Mouse (Mus musculus) heart, postnatal 14 days (tissue): ENCODE measurements around the gene Pi4kb. TPM values are rescaled to one million over a fixed set of nuclear protein-coding genes. Genes with fewer than 3 reads are reported as not detected.
A peak's percentile ranks its signal among the peaks of the same experiment; 100 is the strongest.

Source experiments
- DNase-seq, 2 experiments: peaks; one replicate each; pipeline ENCODE4 v3.0.0; 2021 to 2022
- intact Hi-C: fragments of 180-260 bp; cut with DNase I; formaldehyde crosslinking; loops from one replicate; pipeline ENCODE4 v1.15.1; 2025
- total RNA-seq, 2 experiments: library from RNA; stranded (reverse); gene quantifications; 2 replicates each; pipeline ENCODE4 v1.2.3; 2021

Pi4kb gene
- total RNA-seq, 2 experiments from 2014 or later, result 33.5 to 35.3 TPM

DNA sequence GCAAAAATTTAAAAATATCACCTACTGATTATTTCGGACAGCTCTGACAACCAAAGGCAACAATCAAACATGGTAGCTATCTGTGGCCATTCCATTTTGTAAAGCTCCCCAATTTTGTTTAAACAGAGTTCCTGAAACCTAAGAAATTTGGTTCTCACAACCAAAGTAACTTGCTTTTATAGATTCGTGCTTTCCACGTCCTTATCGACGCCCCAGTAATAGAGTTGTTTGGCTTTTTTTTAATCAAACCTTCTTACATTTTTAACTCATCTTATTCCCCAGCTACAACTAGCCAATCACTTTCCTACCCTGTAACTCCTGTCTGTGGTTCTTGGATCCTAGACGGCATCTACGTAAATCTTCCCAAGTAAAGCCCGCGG, 21.2 kb upstream of the Pi4kb start:
- intact Hi-C loops, result no loop called here
- no peak for DNase-seq

DNA sequence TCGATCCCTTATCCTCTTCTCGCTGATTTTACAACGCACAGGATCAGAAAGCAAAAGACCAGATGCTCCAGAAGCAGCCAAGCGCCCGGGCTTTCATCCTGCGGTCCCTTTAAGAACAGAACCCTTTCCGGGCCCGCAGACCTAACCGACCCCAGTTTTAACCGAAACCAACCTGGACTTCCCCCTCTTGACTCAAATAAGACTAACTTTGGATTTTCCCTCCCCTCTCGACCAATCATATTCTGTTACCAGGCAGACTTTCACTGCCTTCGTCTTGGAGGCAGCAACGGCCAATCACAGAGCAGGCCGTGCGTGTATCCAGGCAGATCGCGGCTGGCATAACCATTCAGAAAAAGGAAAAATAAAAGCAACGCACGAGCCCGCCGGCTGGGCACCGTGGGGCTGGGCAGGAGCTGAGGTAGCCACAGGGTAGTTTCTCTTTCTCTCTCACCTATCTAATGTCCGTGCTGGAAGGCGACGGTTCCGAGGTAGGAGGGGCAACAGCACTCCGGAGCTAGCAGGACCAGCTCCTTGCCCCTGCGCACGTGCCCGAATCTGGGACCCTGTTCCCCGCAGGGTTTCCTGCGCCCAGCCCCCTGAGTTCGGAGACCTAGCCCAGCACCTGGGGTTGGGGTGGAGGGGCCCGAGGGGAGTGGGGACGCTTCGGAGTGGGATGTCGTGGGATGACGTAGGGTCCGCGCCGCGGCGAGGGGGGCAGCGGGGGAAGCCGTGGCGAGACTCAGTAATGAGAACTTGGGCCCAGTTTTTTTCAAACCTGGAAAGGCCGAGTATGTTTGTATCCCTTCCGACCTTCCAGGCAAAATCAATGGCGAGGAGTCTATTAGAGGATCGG, 20.5 kb upstream of the Pi4kb start, which contains the start of gene Rfx5:
Gene Rfx5, plus strand, starts transcription at position 312 of the 853 bp plus-strand sequence.
- intact Hi-C loops, result loop anchor here (2.0 kb wide), 1 partner anchor 21 kb away; the partner anchor contains the start of gene Pi4kb
- DNase-seq, result peak; percentile 83 to 91

DNA sequence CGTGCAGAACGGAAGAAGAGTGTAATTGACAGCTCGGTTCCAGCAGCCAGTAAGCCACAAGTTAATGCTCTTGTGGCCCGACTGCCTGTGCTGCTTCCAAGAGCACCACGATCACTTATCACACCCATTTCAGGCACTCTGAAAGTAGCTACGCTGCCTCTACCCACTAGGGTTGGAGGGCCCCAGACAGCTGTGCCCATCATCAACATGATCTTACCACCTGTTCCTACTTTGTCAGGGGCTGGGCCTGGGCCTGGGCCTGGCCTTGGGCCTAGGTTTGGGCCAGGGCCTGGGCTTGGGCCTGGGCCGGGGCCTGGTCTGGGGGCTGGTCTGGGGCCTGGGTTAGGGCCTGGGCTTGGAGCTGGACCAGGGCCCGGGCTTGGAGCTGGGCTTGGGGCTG, 16.2 kb upstream of the Pi4kb start:
- DNase-seq, result no peak
- intact Hi-C loops, result no loop called here

DNA sequence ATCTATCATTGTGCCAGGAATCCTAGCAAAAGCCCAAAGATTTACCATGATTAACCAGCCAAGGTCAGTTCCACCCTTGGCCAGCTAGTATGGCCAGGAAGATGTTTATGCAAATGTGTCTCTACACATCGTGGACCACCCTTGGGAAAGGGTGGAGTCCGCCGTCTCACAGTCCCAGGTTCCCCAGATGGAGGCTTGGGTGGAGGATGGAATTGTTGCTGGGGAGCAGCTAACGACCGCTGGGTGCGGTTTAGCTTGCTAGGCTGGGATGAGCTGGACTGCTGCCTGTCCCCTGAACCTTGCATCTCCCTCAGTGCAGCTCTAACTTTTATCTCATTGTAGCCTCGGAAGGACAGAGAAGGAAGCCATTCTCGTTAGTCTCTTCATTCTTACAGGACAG, 14.7 kb upstream of the Pi4kb start:
- peak in 1 of 2 experiments; percentile 25 for DNase-seq
- intact Hi-C loops, result no loop called here

DNA sequence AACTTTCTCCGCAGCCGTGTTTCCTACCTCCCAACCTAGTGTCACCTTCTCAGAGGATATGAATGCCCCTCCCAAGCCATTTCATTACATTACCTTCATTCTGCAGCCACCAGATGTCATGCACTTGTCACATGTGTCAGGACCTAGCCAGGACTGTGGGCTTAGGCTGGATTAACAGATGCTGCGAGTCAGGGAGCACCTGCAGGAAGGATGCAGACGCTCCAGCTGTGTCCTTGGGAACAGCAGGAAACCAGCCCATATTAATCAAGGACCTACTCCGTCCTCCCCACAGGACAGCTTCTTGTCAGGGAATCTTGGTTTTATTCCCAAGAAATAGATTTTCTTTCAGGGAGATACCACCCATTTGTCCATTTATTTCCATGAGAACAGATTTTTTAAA, 14.2 kb upstream of the Pi4kb start:
- intact Hi-C loops, result no loop called here

DNA sequence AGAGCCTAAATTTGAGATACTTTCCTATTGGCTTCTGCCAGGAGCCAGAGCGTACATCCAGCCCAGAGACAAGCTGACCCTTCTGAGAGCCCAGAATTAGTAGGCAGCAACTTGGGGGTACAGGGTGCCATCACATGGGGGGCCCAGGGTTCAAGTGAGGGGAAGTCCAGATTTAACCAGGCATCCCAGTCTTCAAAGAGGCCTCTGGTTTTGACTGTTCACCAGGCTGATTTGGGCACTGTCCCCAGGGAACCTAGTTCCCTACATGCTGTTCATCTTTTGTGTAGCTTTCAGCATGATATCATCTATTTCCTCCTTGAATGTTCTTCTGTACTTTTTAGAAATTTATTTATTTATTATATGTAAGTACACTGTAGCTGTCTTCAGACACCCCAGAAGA, 9.5 kb upstream of the Pi4kb start:
- intact Hi-C loops, result no loop called here
- no peak for DNase-seq

More for the DNA sequence above, 14.2 kb upstream of the Pi4kb start:
- DNase-seq, result peak in 1 of 2 experiments; percentile 21

DNA sequence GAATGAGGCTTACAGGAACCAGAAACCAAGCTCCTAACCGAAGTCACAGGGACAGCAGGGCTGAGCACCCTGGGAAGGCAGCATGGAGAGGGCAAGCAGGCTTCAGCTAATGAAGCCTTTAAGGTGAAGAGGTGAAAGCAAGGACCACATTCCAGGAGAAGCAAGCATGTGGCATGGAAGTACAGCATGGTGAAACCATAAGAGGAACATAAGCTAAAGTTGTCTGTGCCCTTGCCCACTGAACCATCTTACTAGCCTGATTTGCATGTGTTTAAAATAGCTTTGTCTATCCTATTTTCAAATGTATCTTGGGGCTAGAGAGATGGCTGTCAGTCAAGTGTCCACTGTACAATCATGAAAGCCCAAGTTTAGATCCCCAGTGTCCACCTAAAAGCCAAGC, 8.7 kb upstream of the Pi4kb start:
- intact Hi-C loops, result no loop called here

DNA sequence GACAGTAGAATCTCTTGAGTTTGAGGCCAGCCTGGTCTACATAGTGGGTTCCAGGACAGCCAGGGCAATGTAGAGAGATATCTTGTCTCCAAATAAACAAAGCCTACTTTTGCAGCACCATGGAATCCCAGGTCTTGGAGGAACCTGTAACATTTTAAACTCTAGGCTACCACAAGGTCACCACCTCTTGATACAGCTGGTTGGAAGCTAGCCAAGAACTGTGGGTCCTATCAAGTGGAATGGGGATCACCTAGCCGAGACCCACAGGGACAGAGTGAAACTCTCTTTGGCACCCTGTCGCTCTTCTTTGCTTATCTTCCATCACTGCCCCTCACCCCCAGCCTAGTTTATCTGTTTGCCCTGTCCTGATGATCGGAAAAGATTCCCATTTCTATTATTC, 2.0 kb upstream of the Pi4kb start:
- no peak for DNase-seq
- intact Hi-C loops, result no loop called here

More for the DNA sequence above, 8.7 kb upstream of the Pi4kb start:
- DNase-seq, result no peak

DNA sequence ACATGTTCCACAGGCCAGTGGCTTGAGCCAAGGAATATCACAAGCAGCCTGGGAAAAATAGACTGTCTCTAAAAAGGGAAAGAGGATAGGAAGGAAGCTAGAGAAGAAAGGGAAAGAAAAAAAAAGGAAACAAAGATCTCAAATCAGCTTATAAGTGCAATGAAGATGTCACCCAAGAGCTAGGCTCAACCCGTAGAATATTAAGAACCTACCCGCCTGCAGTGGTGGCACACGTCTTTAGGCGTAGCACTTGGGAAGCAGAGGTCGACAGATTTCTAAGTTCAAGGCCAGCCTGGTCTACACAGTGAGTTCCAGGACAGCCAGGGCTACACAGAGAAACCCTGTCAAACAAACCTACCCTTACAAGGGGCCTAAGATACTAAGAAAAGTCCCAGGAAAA, 911 bp upstream of the Pi4kb start:
- intact Hi-C loops, result loop anchor here (2.0 kb wide), 2 partner anchors 15 to 19 kb away; partner anchors contain the start of gene Rfx5
- no peak for DNase-seq

DNA sequence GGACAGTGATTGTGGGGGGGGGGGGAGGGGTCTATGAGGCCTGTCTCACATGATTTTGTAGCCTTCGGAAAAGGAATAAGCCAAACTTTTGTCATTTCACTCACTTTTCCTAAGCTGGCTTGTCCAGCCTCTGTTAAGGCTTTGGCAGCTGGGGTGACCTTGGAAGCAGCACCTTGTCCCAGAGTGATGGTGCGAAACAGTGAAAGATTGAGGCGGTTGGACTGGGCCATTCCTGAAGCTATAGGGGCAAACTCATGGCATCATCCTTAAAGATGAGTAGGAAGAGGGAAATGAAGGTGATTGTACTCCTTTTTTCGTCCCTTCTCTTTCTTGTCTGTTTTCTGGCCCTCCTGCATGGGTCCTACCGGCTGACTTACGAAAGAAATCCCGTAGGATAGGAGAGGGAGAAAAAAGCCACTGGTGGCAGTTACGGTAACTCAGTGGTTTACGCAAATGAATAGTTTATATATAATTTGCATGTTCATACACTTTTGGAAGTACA, 454 bp upstream of the Pi4kb start:
- intact Hi-C loops, result loop anchor here (2.0 kb wide), 2 partner anchors 15 to 19 kb away; partner anchors contain the start of gene Rfx5
- DNase-seq, result no peak

DNA sequence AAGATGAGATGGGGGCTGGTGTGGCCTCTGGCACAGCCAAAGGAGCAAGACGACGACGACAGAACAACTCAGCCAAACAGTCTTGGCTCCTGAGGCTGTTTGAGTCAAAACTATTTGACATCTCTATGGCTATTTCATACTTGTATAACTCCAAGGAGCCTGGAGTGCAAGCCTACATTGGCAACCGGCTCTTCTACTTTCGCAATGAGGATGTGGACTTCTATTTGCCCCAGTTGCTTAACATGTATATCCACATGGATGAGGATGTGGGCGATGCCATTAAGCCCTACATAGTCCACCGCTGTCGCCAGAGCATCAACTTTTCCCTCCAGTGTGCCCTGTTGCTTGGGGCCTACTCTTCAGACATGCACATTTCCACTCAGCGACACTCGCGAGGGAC, 9.8 kb downstream of the Pi4kb start:
- DNase-seq, result no peak
- intact Hi-C loops, result no loop called here

DNA sequence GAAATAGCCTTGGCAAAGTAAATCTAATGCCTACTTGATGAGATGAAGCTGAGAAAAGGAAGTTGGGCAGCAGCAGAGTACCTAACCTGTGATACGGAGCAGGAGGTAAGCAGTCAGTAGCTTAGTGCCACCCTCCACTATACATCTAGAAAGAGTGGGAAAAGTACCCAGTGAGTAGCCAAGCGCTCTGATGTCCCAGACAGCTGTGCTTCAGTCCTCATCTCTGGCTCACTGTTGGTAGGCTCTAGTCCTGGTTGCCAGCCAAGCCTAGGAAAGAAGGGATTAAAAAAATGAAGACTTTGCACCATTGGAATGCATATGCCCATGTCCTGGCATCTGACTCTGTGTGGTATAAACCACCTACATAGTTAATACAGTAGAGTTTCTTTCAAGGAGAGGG, 11.0 kb downstream of the Pi4kb start:
- intact Hi-C loops, result no loop called here
- no peak for DNase-seq

DNA sequence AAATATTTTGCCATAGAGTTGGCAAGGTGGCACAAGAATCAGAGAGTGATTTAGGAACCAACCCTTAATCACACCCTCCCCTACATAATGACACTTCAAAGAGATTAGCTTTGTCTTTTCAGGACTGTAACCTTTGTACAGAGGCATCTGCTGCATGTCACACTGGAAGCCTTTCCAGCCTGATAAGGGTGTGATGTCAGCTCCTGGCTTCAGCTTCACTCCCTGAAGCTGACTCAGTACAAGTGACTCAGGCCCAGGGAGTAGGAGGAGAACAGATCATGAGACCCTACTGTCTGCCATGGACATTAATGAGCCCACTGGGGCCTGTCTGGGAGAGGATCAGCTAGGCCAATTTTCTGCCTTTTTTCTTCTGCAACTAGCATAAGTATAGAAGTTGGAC, 13.0 kb downstream of the Pi4kb start:
- intact Hi-C loops, result no loop called here
- peak; percentile 77 to 86 for DNase-seq

DNA sequence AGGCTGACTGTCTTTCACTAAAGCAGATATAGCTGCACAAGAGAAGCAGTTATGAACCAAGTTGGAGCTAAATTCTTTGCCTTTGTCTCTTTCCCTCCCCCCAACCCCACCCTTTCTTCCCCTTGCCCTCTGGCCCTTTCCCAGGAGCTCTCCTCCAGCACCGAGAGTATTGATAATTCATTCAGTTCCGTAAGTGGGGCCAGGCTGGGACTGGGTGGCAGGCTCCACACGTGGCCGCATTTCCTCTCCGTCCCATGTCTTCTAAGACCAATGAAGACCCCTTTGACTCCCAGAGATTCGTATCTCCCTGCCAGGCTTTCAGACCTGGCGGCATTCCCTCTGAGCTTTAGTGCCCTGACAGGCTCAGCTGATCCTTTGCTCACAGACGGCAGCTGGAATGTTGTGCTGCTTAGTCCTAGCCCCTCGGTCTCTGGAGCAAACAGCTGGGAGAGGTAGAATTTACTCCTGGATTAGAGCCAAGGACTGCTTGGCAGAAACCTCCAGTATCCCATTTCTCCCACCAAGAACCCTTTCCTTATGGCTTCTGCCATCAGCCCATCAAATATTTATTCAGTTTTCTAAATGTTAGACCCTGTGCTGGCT, 14.7 kb downstream of the Pi4kb start:
- DNase-seq, result peak in 1 of 2 experiments; percentile 36
- intact Hi-C loops, result loop anchor here (2.0 kb wide), 1 partner anchor 14 kb away; the partner anchor contains the start of gene Pi4kb

DNA sequence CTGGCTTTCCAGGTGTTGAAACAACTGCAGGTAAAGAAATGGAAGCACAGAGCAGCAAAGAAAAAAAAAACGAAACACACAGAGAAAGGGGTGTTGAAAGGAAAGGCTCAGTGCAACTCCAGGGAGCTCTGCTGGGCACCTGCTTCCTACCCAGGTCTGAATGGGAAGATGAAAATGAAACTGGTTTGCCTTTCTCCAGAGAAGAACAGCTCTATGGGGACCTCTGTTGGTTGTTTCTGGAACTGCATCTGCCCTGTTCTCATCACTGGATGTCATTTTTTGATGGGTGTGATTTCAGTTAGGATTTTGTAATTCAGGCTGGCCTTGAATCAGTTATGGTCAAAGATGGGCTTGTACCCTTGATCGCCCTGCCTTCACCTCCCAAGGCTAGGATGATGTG, 22.4 kb downstream of the Pi4kb start:
- intact Hi-C loops, result loop anchor here (1.0 to 5.0 kb wide), 2 partner anchors 49 to 110 kb away; partner anchors contain the start of gene Psmb4
- peak; percentile 82 to 93 for DNase-seq

DNA sequence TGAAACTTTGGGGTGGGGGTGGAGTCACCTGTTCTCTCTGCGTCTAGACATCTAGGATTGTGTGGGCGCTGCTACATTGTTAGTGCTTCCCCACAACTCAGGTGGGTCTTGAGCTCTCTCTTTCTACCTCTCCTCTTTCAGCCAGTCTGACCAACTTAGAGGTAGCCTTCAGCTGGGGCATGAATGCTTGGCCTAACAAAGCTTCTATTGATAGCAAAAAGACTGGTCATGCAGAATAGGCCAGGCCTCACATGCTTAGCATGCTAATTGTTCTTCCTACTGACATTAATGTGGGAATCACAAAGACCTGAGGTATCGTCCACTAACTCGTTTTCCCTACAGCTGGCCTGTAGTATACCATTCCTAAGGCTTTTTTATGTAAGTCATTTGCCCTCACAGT, 28.0 kb downstream of the Pi4kb start:
- intact Hi-C loops, result no loop called here

DNA sequence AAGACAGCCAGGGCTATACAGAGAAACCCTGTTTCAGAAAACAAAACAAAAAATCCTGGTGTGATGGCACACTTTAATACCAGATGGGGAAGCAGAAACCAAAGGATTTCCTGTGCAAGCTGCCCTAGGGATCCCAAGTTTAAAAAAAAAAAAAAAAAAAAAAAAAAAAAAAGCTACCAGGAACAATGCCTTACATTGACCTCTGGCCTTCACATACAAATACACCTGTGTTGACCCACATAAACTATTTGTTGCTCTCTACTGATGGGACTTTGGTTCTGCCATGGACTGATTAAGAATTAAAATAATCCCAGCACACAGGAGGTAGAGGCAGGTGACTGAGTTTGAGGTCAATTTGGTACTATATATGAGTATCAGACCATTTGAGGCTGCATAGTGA, 28.7 kb downstream of the Pi4kb start:
- intact Hi-C loops, result no loop called here
- DNase-seq, result no peak

More for the DNA sequence above, 28.0 kb downstream of the Pi4kb start:
- no peak for DNase-seq

DNA sequence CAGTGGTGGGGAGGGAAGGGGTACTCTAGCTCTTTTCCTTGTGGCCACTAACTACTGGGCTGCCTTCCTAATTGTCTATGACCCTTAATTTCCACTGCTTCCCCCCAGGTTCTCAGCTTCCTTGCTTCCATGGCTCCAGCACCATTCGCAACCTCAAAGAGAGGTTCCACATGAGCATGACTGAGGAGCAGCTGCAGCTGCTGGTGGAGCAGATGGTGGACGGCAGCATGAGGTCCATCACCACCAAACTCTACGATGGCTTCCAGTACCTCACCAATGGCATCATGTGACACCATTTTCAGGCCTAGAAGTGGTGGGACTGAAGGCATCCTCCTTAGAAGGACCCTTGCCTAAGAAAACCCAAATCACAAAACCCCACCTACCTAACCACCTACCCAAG, 31.1 kb downstream of the Pi4kb start:
- DNase-seq, result no peak
- intact Hi-C loops, result no loop called here

DNA sequence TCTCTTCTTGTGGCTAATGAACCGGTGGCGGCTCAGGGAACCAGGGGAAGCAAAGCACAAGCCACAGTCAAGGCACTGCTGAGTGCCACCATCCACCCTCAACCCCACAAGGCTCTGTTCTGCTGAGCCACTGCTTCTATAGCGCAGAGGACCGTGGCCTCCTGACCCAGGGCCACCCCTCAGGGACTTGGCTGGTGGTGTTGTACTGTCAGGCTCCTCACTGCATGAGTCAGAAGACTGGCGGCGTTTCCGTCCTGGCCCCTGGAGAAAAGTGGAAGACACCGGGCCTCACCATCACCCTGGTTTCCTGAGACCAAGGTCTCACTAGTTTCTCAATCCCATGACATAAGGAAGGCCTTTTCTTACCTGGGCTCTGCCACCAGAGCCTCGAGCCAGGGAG, 33.2 kb downstream of the Pi4kb start:
- DNase-seq, result no peak
- intact Hi-C loops, result no loop called here

DNA sequence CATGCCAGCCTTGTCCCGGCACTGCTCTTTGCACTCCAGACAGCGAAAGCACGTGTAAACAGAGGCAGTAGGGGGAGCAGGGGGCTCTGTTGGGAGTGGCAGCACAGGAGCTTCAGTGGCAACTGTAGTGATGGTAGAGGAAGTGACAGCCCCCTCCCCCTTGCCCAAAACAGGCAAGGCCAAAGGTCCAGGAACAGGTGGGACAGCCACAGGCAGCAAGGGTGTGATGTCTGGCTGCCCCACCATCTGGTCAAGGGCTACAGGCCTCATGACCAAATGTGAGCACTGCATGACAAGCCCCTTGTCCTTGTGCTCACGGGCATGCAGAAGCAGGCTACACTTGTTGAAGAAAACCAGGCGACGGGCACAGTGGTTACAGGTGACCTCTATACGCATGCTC, 35.9 kb downstream of the Pi4kb start:
- no peak for DNase-seq
- intact Hi-C loops, result no loop called here

DNA sequence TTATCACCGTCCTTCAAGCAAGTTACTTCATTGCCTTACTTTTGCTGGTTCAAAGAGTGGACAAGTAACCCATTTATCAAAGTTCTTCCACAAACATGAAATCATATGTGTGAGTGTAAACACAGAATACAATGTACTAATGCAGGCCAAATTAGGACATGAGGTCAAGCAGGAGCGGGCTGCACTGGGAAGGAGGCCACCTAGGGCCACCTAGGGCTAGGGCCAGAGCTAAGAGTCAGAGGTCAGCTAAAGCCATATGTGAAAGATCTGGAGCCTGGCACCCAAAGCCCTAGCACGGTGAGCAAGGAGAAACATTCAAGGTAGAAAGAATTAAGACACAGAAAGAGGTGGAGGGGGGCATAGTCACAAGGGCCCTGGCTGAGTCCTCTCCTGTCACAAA, 38.5 kb downstream of the Pi4kb start:
- DNase-seq, result no peak
- intact Hi-C loops, result no loop called here
